Mouse (Mus musculus) frontal cortex, adult 2 months (tissue): Measurements from ENCODE around the gene Adamts13. TPM values are rescaled to one million over a fixed set of nuclear protein-coding genes. Genes with fewer than 3 reads are reported as not detected.

ENCODE experiments used
- DNase-seq, 2 experiments: peaks; one replicate each; pipeline ENCODE4 v3.0.0; 2022; ENCODE audit warnings: low spot score in 1 of 2; ENCODE audit errors: extremely low spot score in 1 of 2
- polyA plus RNA-seq: library from polyadenylated mRNA; depleted of rRNA; stranded (reverse); fragments of >200 nt; gene quantifications from 2 replicates; pipeline ENCODE4 v1.2.3, GENCODE M21; 2012; rRNA removed

Adamts13 gene
- 3.5 TPM in 2 replicates for polyA plus RNA-seq

DNA sequence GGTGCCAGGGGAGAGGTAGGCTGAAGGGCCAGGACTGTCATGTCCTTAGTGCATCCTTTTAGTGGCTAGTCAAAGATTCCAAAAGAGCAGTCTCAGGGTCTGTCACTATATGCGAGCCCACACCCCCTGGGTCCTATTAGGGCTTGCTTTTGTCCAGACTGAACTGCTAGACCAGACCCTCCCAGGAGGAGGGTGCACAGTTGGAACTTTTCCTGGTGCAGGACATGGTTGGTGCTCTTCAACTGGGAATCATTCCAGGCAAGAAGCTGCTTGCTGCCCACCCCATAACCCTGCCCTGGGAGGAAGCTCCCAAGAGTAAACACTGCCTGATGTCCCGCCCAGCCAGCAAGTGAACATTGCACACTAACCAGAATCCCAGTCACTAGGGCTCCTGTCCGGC lies at the start of gene Adamts13:
Gene Adamts13, plus strand, starts transcription at position 301 of the 400 bp plus-strand sequence.
- no peak for DNase-seq

DNA sequence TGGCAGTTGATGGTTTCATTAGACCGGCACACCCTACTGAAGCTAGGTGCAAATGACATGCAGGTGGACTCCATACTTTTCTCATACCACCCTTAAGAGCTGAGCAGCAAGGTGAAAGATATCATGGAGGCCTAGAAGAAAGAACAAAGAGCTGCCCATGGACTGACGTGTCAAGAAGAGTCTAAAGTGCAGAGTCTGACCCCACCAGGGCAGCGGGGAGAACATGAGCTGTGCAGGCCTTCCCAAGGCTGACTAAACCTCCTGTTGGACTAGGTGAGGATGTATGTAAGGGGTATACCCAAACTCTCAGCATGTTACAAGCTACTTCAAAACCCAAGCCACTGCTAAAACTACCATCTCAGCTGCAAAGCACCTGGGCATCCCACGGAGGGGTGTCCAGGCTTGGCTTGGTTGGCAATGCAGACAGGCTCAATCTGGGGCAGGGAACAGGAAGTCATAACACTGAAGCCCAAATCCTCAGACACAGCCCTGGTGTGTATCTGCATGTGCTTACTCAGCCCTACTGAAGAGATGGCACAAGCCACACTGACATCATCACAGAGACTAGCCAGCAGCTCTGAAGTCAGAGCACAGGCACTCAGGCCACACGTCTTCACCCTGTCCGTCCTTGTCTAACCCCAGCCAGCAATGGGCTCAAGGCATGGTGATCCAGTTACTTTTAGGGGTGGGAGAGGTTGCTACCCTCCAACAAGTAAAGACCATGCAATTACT lies 45.3 kb upstream of the Adamts13 start:
- no peak for DNase-seq

DNA sequence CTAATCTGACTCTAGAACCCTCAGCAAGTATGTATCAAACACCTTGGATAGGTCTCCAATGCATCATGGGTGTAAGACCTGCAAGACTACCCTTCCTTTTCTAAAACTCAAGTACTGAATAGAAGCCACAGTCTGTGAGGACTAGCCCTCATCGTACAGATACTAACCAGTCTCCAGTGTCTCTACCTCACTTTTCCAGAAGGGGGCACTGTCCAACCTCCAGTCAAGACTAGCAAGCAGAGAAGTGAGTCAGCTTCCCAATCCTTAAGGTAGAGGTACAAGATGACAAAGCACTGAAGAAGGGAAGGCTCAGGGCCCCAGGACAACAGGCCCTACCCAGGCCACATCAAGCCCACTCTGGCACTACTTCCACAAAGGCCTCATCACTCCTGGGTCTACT lies 42.8 kb upstream of the Adamts13 start:
- peak; percentile 55 to 88 for DNase-seq

DNA sequence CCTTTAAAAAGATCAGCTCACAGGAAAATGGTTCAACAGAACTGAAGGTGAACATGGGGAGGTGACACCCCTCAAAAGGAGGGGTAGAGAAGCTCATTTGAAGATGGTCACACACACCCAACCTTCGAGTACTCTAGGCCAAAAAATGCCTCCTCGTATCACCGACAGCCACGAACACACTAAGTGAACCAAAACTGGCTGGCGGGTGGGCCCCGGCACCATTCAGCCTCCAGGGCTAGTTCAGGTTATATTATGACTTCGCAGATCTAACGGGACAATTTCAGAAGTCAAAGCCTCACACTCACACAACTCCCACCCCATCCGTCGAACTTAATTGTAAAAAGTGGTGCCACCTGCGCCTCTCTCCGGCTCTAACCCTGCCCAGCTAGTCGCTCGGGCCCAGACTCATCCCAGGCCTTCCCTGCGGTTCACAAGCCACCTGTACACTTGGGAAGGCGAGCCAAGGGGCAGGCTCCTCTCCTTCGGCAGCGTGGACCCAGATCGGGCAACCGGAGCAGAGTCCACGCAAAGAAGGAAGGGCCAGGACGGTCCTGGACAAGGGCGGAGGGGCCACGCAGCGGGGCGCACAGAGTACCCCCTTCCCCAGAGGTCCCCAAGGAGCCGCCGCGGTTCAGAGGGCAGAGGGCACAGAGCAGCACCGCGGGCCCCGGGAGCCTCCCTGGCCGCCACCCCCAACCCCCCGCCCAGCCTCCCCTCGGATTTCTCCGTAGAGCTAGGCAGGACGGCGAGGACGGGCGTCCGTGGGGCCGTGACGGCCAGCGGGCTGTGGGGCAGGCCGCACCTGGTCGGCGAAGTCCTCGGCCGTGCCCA lies 40.5 kb upstream of the Adamts13 start:
- no peak for DNase-seq

DNA sequence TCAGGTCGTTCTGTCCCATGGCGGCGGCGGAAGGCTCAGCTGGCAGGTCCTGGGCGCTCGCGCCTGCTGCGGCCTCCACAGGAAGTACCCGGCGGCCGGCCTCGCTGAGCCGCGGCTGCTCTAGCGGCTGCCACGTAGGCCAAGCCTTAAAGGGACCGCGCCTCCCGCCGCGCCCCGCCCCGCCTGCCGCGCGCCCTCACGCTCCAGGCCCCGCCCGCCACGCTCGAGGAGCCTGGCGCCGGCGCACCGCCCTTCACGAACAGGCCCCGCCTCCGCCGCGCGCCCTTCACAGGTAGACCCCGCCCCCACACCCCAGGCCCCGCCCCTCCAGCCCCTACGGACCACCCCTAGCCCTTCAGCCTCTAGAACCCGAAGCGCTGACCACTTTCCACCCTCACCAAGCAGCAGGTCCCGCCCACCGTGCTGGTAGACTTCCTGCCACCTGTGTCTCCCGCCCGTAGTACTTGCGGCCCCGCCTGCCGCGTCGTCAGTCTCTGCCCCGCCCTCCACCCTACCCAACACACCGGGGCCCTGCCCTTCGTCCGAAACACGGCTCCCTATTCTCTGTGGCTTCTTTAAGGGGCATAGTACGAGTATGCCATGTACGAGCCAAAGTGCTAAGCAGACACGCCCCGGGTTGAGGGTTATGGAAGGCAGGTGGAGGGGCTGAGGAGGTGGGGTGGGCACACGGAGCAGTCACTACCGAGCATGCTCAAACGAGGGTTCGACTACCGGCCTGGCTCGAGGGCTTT lies 39.7 kb upstream of the Adamts13 start, which contains the start of the genes Surf4 and Stkld1:
Gene Surf4, minus strand, starts transcription at position 625 of the 752 bp plus-strand sequence.
Gene Stkld1, plus strand, starts transcription at position 744 of the 752 bp plus-strand sequence.
- peak; percentile 74 to 91 for DNase-seq

DNA sequence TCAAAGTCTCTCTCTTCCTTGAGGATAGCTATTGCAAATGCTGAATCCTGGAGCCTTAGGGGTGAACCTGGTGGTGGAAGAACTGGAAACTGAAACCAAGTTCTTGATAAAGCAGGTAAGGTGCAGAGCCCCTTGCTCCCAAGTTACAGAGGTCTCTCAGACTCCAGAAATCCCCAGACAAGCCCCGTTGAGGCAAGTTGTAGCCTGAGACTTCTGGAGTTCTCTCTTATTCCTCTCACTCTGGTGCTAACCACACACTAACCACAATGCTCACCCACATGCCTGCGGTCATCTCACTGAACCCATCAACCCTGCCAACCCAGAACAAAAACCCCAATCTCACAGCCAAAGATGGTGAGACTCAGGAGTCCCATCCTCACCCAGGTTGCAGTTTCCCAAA lies 37.9 kb upstream of the Adamts13 start:
- no peak for DNase-seq

DNA sequence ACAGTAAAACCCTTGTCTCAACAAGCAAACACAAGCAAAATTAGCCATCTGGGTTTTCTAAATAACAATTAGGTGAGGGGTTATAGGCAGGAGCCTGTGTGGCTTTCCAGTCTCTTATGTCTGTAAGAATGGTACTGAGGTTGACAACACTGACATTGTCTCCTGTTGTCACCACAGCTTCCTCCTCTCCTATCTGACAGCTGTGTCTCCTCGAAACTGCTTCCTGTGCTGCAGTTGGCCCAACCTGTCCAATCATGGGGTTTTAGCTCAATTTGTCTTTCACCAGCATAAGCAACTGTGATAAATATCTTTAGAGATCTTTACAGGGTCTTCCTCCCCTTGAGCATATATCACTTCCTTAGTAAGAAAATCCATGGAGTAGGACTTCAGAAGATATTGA lies 36.8 kb upstream of the Adamts13 start:
- DNase-seq, result no peak

DNA sequence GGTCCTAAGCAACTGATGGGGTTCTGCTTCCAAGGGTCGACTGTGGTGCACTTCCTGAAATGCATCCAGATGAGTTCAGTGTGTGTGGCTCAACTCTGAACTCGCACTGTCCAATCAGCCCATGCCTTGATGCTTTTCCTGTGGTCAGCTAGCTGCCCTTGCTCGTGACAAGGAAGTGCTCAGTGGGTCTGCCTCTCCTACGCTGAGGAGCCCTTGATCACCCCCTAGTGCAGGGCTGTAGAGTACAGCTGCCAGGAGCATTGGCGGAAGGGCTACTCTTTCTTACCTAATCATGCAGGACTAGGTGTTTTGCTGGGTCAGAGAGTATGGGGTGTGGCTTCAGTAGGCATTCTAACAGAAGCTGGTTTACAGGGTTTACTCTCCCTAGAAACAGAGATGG lies 31.7 kb upstream of the Adamts13 start:
- DNase-seq, result no peak

DNA sequence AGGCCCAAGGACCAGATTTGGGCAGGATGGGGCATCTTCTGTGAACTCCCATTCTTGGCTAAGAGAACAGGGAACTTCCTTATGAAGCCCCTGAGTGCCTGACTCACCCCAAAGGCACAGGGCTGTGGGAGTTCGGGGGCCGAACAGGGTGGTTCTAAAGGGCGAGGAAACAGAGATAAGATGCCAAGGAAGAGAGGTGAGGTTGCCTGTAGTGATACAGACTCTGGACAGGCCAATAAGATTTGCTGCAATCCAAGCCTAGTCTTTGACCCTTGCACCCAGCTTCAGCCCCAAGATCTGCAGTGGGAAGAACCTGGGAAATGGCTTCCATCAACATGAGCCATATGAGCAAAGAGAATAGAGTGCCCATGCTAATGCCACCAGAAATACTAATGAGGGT lies 30.0 kb upstream of the Adamts13 start:
- DNase-seq, result no peak

DNA sequence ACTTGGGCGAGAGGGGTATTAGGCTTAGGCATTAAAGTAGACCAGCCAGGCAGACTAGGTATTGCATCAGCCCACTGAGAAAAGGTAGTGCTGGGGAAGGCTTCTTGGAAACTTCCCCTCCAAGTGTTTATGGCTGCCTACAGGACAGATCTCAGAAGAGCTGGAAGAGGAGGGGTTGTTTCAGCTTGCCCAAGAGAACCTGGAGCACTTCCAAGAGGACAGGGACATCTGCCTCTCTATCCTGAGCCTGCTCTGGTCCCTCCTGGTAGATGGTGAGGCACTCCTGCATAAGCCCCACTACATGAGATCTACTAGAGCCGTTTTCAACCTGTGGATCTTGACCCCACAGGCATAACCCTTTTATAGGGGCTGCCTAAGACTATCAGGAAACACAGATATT lies 22.8 kb upstream of the Adamts13 start:
- DNase-seq, result no peak

DNA sequence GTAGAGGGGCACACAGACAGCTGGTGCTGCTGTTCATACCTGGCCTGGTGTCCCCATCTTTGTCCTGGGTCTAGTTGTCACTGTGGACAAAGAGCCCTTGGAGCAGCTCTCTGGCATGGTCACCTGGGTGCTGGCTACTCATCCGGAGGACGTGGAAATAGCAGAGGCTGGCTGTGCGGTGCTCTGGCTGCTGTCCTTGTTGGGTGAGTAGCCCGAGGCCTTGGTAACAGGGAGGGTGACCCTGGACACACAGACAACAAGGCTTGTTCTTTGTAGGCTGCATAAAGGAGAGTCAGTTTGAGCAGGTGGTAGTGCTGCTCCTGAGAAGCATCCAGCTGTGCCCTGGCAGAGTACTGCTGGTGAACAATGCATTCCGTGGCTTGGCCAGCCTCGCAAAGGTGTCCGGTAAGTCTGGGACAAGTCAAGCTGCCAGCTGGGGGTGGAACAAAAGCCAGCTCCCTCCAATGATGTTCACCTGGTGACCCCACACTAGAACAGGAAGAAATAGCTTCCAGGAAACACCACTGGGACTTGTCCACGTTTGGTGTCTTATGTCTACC lies 21.8 kb upstream of the Adamts13 start:
- no peak for DNase-seq

DNA sequence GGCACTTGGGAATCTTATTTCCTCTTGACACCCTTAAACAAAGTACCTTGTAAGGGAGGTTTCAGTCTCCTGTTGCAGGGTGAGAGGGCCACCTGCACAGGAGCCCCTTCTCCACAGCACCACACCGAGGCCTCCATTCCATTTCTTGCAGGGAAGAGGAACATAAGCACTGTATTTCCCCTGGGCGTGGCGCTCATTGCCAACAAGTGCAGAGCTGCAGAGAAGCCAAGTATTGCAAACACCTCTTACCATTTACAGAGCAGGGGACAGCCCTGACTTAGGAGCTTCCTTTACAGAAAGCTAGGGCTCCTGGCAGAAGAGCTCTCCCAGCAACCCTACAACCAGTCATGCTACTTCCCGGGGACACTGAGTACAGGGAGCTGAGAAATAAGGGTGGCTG lies 21.0 kb upstream of the Adamts13 start:
- DNase-seq, result no peak

DNA sequence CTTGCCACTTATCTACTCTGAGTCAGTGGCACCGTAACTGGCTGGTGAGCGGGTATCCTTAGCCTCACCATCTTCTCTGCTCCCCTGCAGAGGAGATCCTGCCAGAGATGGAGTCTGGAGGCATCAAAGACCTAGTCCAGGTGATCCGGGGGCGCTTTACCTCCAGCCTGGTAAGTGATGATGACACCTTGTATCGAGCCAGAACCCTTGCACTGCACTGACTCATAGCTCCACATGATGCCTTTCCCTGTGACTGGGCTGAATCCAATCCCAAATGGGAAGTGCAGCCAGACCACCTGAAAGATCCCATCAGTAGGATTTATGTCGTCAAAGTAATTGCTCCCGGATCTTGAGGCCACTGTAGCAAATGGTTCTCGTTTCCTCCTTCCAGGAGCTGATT lies 20.4 kb upstream of the Adamts13 start:
- no peak for DNase-seq

DNA sequence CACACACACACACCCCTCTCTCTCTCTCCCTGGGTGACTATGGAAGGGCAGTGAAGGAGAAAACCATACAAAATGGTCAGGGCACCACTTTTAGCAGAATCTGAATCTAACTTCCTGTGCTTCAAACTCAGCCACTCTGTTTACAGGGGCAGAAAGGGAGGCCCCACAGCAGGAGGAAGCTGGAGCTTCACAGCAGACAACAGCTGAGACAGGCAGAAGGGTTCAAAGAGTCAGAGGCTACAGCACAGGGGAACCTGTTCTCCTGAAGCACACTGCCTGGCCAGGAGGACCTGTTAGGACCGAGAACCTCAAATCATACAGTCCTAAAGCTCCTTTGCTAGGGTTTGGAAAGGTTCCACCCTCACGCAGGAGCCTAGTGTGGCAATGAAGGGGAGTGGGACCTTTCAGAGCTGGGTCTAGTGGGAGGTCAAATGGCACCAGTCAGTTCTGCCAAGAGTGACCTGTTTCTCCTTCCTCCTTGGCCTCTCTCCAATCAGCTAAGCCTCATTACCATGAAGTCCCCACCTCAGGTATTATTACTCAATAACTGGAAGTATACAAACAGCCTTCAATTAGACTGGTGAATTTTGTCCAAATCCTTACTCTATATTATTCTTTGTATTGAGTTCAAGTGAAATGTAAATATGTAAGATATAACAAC lies 18.4 kb upstream of the Adamts13 start:
- DNase-seq, result no peak

DNA sequence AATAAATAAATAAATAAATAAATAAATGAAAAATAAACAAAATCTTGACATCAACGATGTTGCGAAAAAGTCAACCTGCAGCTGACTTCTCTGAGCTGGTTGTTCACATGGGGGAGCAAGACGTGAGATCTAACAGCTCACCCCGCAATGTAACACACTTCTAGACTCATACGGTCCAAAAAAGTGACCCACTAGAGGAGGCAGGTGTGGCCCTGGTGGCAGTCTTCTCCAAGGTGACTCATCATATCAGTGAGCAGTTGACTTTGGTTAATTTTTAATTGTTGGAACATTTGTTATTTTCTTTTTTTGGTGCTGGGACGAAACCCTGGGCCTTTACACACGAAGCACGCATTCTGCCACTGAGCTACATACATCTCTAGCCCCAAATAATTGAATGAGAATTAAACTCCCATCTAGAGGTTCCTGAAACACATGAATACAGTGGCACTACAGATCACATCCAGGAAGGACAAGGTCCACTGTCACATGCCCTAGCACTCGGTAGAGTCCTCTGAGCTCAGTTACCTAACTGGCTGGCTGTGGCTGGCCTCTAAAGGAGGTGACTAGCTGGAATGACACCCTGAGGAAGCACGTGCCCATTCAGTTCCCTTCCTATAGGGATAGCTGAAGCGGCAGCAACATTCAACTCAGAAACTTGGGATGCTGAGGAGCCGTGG lies 16.3 kb upstream of the Adamts13 start:
- DNase-seq, result no peak

DNA sequence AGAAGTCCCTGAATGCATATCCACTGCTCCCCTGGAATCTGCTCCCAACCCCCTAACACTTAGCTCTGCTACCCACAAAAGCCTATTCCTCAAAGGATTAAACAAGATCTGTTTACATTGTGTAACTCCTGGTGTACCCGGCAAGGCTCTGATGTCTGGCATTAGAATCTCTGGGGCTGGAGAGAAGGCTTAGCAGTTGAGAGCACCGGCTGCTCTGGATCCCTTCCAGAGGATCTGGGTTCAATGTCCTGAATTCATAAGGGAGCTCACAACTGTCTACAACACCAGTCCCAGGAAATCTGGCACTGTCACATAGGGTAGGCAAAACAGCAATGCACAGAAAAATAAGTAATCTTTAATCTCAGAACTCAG lies 15.7 kb upstream of the Adamts13 start:
- DNase-seq, result no peak

DNA sequence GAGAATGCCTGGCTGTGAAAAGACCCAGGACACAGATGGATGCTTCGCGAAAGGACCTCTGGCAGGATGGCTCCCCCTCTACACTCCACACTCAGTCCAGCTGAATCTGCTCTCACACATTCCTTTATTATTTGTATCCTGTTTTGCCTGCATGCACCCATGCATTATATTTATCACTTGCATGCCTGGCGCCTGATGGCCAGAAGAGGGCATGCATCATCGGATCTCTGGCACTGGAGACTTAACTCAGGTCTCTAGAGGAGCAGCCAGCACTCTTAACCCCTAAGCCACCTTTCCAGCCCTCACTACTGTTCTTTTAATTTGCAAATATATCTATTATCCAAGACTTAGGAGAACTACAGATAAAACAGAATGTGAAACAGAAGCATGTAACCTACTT lies 12.5 kb upstream of the Adamts13 start:
- no peak for DNase-seq

DNA sequence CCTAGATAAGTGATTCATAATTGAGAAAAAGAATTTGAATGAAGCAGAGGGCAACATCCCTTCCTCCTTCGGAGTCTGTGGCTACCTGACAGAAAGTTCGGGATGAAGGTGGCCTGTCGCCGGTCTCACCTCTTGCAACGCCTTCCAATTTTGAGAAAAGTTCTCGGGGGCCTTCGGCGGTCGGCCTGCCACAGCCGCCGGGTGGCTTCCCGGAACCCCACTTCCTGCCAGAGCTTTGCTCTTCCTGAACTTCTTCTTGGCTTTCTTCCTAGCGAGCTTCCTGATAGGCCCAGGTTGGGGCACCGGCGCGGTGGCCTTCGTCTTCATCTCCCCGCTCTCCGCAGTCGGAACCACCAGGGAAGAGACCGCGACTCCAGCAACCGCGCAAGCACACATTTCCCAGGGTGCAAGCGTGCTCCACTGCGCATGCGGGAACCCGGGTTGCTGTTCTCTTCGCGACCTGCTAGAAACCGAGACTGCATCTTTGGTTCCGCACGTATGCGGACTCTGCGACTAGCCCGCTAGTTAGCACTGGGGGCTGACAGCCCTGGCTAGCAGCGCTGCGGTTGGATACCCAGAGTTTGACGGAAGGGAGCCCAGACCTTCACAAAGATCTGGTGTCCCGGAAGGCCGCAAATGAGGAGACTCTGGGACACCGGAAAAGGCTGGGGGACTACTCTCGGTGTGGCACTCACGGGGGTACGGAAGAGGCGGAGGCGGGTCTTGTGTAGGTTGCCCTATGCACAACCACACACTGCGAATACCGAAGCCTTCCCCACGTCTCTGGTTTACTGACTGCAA lies 9.1 kb upstream of the Adamts13 start, which contains the start of gene Rexo4:
Gene Rexo4, minus strand, starts transcription at position 464 of the 801 bp plus-strand sequence.
- DNase-seq, result peak; percentile 92 to 97
